Mouse (Mus musculus) testis, adult 2 months (tissue): ENCODE results near the gene 9530077C05Rik.

Experiments
- CTCF ChIP-seq: fragments of 200-500 bp; IDR thresholded peaks from 2 replicates; pipeline ENCODE4 v1.5.1; 2012; ENCODE audit warnings: low read depth, mild to moderate bottlenecking, inconsistent platforms, low read length, moderate library complexity; ENCODE audit not compliant: control insufficient read depth, insufficient read depth, insufficient replicate concordance
- POLR2A ChIP-seq: fragments of 200-500 bp; IDR thresholded peaks from 2 replicates; pipeline ENCODE4 v1.6.1; 2012; ENCODE audit warnings: low read depth, mild to moderate bottlenecking, inconsistent platforms, low read length, moderate library complexity; ENCODE audit not compliant: control insufficient read depth

- no peak for TF ChIP-seq CTCF
- no peak for TF ChIP-seq POLR2A
Measured at GRCm38 (mm10) chr9:22429533-22430241, 18.4 kb downstream of the 9530077C05Rik start.
